ENCODE assay signal across 8 mouse cellular contexts in the genomic region with DNA sequence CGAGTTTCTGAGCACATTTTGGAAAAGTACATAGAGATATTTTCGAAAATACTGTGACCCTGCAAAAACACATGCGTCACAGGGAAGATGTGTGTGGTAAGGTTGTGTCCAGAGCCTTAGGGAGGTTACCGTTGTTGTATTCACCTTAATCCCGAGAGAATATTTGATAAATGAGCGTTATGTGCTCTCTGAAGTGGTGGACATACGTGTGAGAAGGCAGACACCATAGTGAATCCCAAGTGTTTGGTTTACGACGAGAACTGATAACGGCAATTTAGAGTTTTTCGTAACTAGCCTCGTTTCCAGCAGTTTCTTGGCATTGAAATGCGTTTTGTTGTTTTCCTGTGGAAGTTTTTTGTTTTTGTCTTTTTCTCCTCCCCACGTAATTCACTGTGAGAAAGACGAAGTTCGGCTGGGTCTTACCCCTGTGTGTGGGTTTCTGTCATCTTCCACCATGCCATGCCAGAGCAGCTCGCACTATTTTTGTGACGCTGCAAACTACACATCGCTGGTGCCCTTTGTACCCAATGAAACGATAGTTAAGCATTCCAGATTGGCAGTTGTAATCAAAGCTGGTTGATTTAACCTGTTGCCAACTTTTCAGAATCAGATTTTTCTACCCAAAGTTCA. TPM values are rescaled to one million over a fixed set of nuclear protein-coding genes. Genes with fewer than 3 reads are reported as not detected.
DNase-seq lines count a peak whose midpoint lies in the region; ATAC-seq and TF ChIP-seq lines count a peak whose summit lies in the region.

No protein-coding gene starts in this region.

- H3K9ac ChIP-seq in kidney, embryonic 14.5 days (ENCODE audit: low read depth, low read length), result peak overlapping the region; percentile 90
- peak overlapping the region; percentile 95 for H3K9ac ChIP-seq in forebrain, embryonic 14.5 days (ENCODE audit: low read length)
- H3K9ac ChIP-seq in limb, embryonic 14.5 days (ENCODE audit: low read depth, low read length, severe bottlenecking), result peak overlapping the region; percentile 93

- H3K36me3 ChIP-seq in kidney, embryonic 14.5 days (ENCODE audit: control insufficient read depth, insufficient read depth, low read length), result peaks cover 34% of the 10 kb centered on the region
- H3K36me3 ChIP-seq in forebrain, embryonic 14.5 days (ENCODE audit: control insufficient read depth, insufficient read depth, low read length), result peaks cover 28% of the 10 kb centered on the region
- peaks cover 32% of the 10 kb centered on the region for H3K36me3 ChIP-seq in limb, embryonic 14.5 days (ENCODE audit: control insufficient read depth, insufficient read depth, low read length)

- H3K4me1 ChIP-seq in kidney, embryonic 14.5 days (ENCODE audit: control insufficient read depth, insufficient read depth, low read length), result peaks cover 7% of the 10 kb centered on the region
- peaks cover 19% of the 10 kb centered on the region for H3K4me1 ChIP-seq in forebrain, embryonic 14.5 days (ENCODE audit: control insufficient read depth, insufficient read depth, low read length)
- H3K4me1 ChIP-seq in limb, embryonic 14.5 days (ENCODE audit: control insufficient read depth, insufficient read depth, low read length), result peaks cover 13% of the 10 kb centered on the region
- H3K4me1 ChIP-seq in olfactory bulb, adult 2 months (ENCODE audit: control insufficient read depth, insufficient read depth, low read length), result peaks cover 5% of the 10 kb centered on the region

- H3K4me3 ChIP-seq in kidney, embryonic 14.5 days (ENCODE audit: low read length), result peak overlapping the region; percentile 93
- H3K4me3 ChIP-seq in forebrain, embryonic 14.5 days (ENCODE audit: low read depth, low read length), result peak overlapping the region; percentile 90
- peak overlapping the region; percentile 88 for H3K4me3 ChIP-seq in limb, embryonic 14.5 days (replicated peaks; ENCODE audit: low read length)
- H3K4me3 ChIP-seq in olfactory bulb, adult 2 months (ENCODE audit: insufficient read depth, low read depth, low read length), result peak overlapping the region; percentile 87

- DNase-seq in kidney, adult 11 months, result no peak
- peak; percentile 17 for DNase-seq in MN1 (ENCODE audit: low spot score)
- peak; percentile 36 for DNase-seq in forebrain, embryonic 14.5 days (ENCODE audit: low spot score)
- no peak for DNase-seq in limb, embryonic 14.5 days (ENCODE audit: low spot score)
- no peak for DNase-seq in Muller cell, postnatal 12 days (ENCODE audit: inconsistent ontology term)

- no peaks in the 10 kb centered on the region for H3K27me3 ChIP-seq in kidney, embryonic 14.5 days (ENCODE audit: control insufficient read depth, insufficient read depth, low read length)
- no peaks in the 10 kb centered on the region for H3K27me3 ChIP-seq in forebrain, embryonic 14.5 days (replicated peaks; ENCODE audit: control insufficient read depth, insufficient read depth, low read length)
- no peaks in the 10 kb centered on the region for H3K27me3 ChIP-seq in limb, embryonic 14.5 days (ENCODE audit: control insufficient read depth, insufficient read depth, low read length)

- no peak; the same call in 1 of the 2 replicates for ATAC-seq in kidney, embryonic 14.5 days (ENCODE audit: low FRiP score, low TSS enrichment)
- ATAC-seq in forebrain, embryonic 14.5 days, result no peak
- ATAC-seq in limb, embryonic 14.5 days (ENCODE audit: low FRiP score, low read depth), result 0 out of 2 replicates have a peak, but pooled peaks have one; percentile 0
- ATAC-seq in monocyte, adult 5-6 weeks (replicated peaks; ENCODE audit: insufficient number of reproducible peaks, low FRiP score, low TSS enrichment, poor library complexity, severe bottlenecking), result no peak

- no peak for TF ChIP-seq CTCF in olfactory bulb, adult 2 months (IDR thresholded peaks at IDR 0.05; ENCODE audit: insufficient read depth, low read depth, low read length)

- peak overlapping the region; percentile 83 for H3K4me2 ChIP-seq in kidney, embryonic 14.5 days (replicated peaks; ENCODE audit: low read depth, low read length)
- H3K4me2 ChIP-seq in forebrain, embryonic 14.5 days (ENCODE audit: low read length), result peak overlapping the region; percentile 62
- peak overlapping the region; percentile 89 for H3K4me2 ChIP-seq in limb, embryonic 14.5 days (replicated peaks; ENCODE audit: low read depth, low read length, severe bottlenecking)

- H3K9me3 ChIP-seq in kidney, embryonic 14.5 days (ENCODE audit: control insufficient read depth, low read length), result no peaks in the 10 kb centered on the region
- H3K9me3 ChIP-seq in forebrain, embryonic 14.5 days (replicated peaks; ENCODE audit: control insufficient read depth, low read length), result no peaks in the 10 kb centered on the region
- no peaks in the 10 kb centered on the region for H3K9me3 ChIP-seq in limb, embryonic 14.5 days (ENCODE audit: control insufficient read depth, low read length)

- 3% methylated on average over 20 of the region's 20 CpGs for WGBS in kidney, embryonic 14.5 days
- 4% methylated on average over 20 of the region's 20 CpGs for WGBS in forebrain, embryonic 14.5 days
- WGBS in limb, embryonic 14.5 days, result 6% methylated on average over 20 of the region's 20 CpGs
- under 1% methylated on average over 20 of the region's 20 CpGs for WGBS in olfactory bulb, adult 2 months

- peak overlapping the region; percentile 93; the same call in 1 of the 2 replicates for H3K27ac ChIP-seq in kidney, embryonic 14.5 days (ENCODE audit: low read depth, low read length)
- peak overlapping the region; percentile 87; the same call in 1 of the 2 replicates for H3K27ac ChIP-seq in forebrain, embryonic 14.5 days (ENCODE audit: low read depth, low read length)
- H3K27ac ChIP-seq in limb, embryonic 14.5 days (replicated peaks; ENCODE audit: low read depth, low read length), result 0 out of 2 replicates have a peak overlapping the region, but pooled peaks have one; percentile 92
- peak overlapping the region; percentile 54; the same call in 1 of the 2 replicates for H3K27ac ChIP-seq in olfactory bulb, adult 2 months (ENCODE audit: insufficient read depth, low read depth, low read length)

- no peak for TF ChIP-seq POLR2A in limb, embryonic 14.5 days (IDR thresholded peaks at IDR 0.05; ENCODE audit: borderline replicate concordance, extremely low read depth, insufficient read depth, insufficient read length)
- no peak for TF ChIP-seq POLR2A in olfactory bulb, adult 2 months (IDR thresholded peaks at IDR 0.05; ENCODE audit: insufficient read depth, low read depth, low read length)

RNA-seq across cellular contexts. Expression of a gene that starts 1.0 kb away (rescaled TPM):
- polyA plus RNA-seq in kidney, embryonic 14.5 days (2014; fragmentation: Nextera tagmentation; extraction: Ambion mirVana), result 1,220 and 1,387 TPM in 2 replicates
- polyA plus RNA-seq in forebrain, embryonic 14.5 days (2014; fragmentation: Nextera tagmentation; extraction: Ambion mirVana), result 879 and 1,044 TPM in 2 replicates
- 503 and 622 TPM in 2 replicates for polyA plus RNA-seq in limb, embryonic 14.5 days (2012; rRNA removed)
- polyA plus RNA-seq in limb, embryonic 14.5 days (2014; fragmentation: Nextera tagmentation; extraction: Ambion mirVana), result 1,078 and 1,097 TPM in 2 replicates
- 497 and 750 TPM in 2 replicates for polyA plus RNA-seq in olfactory bulb, adult 2 months (2012; ENCODE audit: insufficient read depth, insufficient read length, low replicate concordance, missing spikeins)
- total RNA-seq in monocyte, adult 5-6 weeks (2017), result 453 to 604 TPM (median 584 TPM) in 3 replicates

Comparison
In these comparisons a context has a peak if more than half of its experiments do, and no peak if none do; other contexts are left out.
1. DNase-seq: peak in MN1 (single experiment) and forebrain, embryonic 14.5 days (single experiment); none in kidney, adult 11 months (single experiment), limb, embryonic 14.5 days (single experiment) and Muller cell, postnatal 12 days (single experiment).
2. Peak in every context shown above with its lines, with median percentiles within 50 percentile points of each other: H3K27ac ChIP-seq, H3K4me2 ChIP-seq, H3K4me3 ChIP-seq and H3K9ac ChIP-seq.